Mouse (Mus musculus): ENCODE results near the gene Psmb7. TPM values are rescaled to one million over a fixed set of nuclear protein-coding genes. Genes with fewer than 3 reads are reported as not detected.

Gene Psmb7
- polyA plus RNA-seq, 1 experiment from 2014 or later, result 213 TPM

DNA sequence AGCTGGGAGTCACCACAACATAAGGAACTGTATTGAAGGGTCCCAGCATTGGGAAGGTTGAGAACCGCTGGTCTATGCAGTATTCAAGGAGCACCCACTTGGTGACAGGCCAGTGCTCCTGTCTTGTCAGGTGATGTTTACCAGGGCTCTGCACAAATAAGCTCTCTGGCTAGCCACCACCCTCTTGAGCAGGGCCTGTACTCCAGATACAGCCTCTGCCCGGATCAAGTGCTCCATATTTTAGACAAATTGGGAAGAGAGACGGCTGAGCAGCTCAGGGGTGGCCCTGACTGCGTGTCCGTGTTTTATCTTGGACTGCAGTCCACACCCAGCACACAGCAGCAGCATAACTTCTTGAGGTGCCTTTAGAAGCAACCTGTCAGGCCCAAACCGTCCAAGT is 57.2 kb downstream of the Psmb7 start:
- Histone ChIP-seq H3K27me3 (replicated peaks) (no peaks in the 10 kb centered on the region), H3K4me1 (peaks cover 42% of the 10 kb centered on the region), H3K27ac (replicated peaks) (peak overlapping the region; percentile 57; the same call in 1 of the 2 replicates), H3K9ac (no peak overlapping the region), H3K4me2 (no peak overlapping the region), H3K9me3 (no peaks in the 10 kb centered on the region), H3K4me3 (no peak overlapping the region), H3K36me3 (peaks cover 85% of the 10 kb centered on the region)
- no peak for ATAC-seq (ENCODE audit: extremely low read depth, insufficient number of reproducible peaks, low FRiP score, low TSS enrichment)
- WGBS, result 30% methylated on average over 6 of the region's 6 CpGs

DNA sequence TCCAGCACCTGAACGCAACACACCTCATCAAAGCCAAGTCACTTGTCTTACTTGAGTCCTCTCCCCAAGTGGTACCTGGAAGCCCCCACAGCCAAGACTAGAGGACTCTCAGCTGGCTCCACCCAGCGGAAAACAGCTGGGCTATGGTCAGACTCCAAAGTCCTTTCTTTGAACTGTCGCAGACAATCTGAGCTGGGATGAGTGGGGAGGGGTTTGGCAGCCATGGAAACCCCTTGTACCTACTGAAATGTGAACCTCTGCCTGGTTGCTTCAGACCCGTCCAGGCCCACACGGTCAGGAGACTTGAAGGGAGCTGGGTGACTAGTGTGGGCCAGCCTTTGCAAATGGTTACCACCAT is 58.5 kb downstream of the Psmb7 start:
- Histone ChIP-seq H3K9me3 (no peaks in the 10 kb centered on the region), H3K4me3 (no peak overlapping the region), H3K36me3 (peaks cover 92% of the 10 kb centered on the region), H3K9ac (no peak overlapping the region), H3K4me1 (peaks cover 43% of the 10 kb centered on the region), H3K27ac (replicated peaks) (no peak overlapping the region), H3K4me2 (no peak overlapping the region), H3K27me3 (replicated peaks) (no peaks in the 10 kb centered on the region)
- no peak for ATAC-seq (ENCODE audit: extremely low read depth, insufficient number of reproducible peaks, low FRiP score, low TSS enrichment)
- WGBS, result 59% methylated on average over 5 of the region's 5 CpGs

DNA sequence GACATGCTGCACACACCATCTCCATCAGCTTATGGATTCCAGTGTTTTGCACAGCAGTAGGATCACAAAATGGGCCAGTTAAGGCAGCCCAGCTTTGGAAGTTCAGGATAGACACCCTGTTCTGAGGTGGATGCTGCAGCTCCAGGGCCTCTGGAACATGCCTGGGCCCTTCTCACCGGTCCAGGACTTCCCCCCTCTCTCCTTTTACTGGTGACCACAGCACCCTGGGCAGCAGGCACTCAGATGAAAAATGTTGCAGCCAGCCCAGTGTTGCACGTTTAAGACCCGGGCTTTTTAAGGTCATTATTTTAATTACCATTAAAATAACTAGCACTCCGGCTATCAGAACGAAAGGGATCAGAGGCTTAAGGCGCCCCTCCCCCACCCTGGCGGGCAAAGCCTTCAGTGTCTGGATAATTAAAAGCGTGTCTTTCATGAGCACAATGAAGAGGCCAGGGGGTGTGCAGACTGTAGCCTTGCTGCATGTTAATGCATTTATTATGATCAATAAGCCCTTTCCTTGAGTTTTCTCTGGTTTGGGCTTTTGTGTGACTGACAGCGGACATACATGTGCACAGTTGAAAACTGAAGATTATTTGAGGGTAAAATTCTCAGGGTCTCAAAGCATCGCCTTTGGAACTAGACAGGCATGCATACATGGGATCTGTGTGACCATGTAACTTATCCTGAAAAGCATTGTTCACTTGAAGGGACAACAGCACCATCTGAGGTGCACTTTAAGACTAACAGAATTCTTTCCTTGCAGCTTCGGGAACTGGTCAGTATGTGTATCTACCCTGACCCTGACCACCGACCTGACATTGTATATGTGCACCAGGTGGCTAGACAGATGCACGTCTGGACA is 59.1 kb downstream of the Psmb7 start:
- Histone ChIP-seq H3K9ac (no peak overlapping the region), H3K27ac (replicated peaks) (no peak overlapping the region), H3K4me3 (no peak overlapping the region), H3K27me3 (replicated peaks) (no peaks in the 10 kb centered on the region), H3K4me1 (peaks cover 49% of the 10 kb centered on the region), H3K36me3 (peaks cover 92% of the 10 kb centered on the region), H3K9me3 (no peaks in the 10 kb centered on the region), H3K4me2 (no peak overlapping the region)
- WGBS, result 63% methylated on average over 13 of the region's 13 CpGs
- no peak for ATAC-seq (ENCODE audit: extremely low read depth, insufficient number of reproducible peaks, low FRiP score, low TSS enrichment)

DNA sequence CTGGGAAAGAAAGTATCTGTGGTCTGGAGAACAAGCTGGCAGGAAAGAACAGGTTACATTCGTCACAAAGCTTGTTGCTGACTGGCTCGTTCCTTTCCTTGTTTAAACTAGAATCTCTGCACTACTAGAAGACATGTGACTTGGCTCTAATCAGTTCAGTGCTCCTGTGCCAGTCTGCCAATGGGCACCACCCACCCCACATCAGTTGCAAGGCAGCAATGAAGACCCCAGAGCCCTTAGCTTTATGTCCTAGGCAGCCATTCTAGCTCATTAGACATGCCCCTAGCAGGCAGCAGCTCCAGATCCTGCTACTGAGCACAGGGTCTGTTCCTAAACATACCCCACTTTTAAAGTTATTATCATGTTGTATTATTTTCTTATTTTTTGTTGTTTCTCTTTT is 59.9 kb downstream of the Psmb7 start:
- H3K9ac ChIP-seq, result no peak overlapping the region
- H3K27me3 ChIP-seq (replicated peaks), result no peaks in the 10 kb centered on the region
- peaks cover 91% of the 10 kb centered on the region for H3K36me3 ChIP-seq
- no peak overlapping the region for H3K4me3 ChIP-seq
- no peaks in the 10 kb centered on the region for H3K9me3 ChIP-seq
- H3K4me1 ChIP-seq, result peaks cover 50% of the 10 kb centered on the region
- 69% methylated on average over 2 of the region's 2 CpGs for WGBS
- no peak overlapping the region for H3K4me2 ChIP-seq
- no peak for ATAC-seq (ENCODE audit: extremely low read depth, insufficient number of reproducible peaks, low FRiP score, low TSS enrichment)
- H3K27ac ChIP-seq (replicated peaks), result no peak overlapping the region

DNA sequence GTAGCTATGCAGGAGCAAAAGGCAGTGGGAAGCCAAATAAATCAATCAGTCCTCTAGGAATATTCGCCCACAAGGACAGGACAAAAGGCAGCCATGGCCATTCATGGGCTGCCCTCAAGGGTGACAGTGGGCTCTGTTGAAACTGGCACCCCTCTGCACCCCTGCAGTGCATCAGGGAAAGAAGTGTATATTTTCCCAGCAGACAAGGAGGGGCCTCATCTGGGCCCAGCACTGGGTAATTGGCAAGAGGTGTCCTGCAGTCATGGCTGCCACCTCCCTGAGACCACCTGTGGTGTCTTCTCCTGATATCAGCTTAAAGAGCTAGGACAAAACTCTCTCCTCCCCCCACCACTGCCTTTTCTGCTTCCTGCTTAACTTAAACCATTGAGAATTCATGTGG is 64.4 kb downstream of the Psmb7 start:
- ATAC-seq (ENCODE audit: extremely low read depth, insufficient number of reproducible peaks, low FRiP score, low TSS enrichment), result no peak
- Histone ChIP-seq H3K9ac (no peak overlapping the region), H3K27me3 (replicated peaks) (no peaks in the 10 kb centered on the region), H3K4me2 (no peak overlapping the region), H3K4me1 (peaks cover 25% of the 10 kb centered on the region), H3K4me3 (no peak overlapping the region), H3K36me3 (peaks cover 87% of the 10 kb centered on the region), H3K9me3 (no peaks in the 10 kb centered on the region), H3K27ac (replicated peaks) (no peak overlapping the region)
- WGBS, result 74% methylated on average over 1 of the region's 1 CpGs

DNA sequence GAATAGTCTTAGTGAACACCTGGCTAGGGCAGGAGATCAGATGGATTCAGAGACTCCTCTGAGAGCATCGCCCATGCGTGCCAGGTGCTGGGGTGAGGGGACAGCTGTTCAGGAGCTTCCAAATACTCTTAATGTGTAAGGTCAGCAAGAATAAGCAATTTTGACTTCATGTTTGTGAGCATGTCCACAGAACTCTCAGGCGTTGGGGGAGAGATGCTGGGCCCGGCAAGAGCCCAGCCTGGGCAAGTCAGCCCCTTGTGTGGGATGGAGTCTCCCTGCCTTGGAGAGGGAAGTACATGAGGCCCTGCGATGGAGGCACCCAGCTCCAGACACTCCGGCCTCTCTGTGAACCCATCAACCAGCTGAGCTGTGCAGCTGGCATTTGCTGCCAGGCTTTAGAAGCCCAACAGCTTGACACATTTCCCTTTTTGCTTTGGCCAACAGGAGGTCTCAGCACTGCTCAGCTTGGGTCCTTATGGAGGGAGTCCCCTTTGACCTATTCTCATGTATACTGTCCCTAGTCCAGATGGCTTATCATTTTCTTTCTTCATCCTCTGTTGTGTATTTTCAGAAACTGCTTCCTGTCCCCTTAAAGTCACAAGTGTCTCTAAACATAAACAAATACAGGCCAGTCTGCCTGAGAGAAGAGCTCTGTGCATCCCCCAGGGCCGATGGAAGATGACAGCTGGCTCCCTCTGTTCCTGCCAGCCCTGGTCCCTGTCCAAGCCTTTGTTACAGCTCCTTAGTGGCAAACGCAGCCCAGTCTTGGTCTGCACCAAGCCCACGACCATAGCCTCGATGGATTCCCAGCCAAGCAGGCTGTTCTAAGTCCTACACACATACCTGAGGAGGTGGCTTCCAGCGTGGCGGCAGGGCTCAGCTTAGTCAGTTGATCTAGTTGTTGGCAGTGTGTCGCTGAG is 65.0 kb downstream of the Psmb7 start:
- 64% methylated on average over 13 of the region's 13 CpGs for WGBS
- Histone ChIP-seq H3K9ac (no peak overlapping the region), H3K9me3 (no peaks in the 10 kb centered on the region), H3K27me3 (replicated peaks) (no peaks in the 10 kb centered on the region), H3K36me3 (peaks cover 87% of the 10 kb centered on the region), H3K4me3 (no peak overlapping the region), H3K27ac (replicated peaks) (no peak overlapping the region), H3K4me1 (peaks cover 19% of the 10 kb centered on the region; the same call in 1 of the 2 replicates), H3K4me2 (no peak overlapping the region)
- ATAC-seq (ENCODE audit: extremely low read depth, insufficient number of reproducible peaks, low FRiP score, low TSS enrichment), result no peak

DNA sequence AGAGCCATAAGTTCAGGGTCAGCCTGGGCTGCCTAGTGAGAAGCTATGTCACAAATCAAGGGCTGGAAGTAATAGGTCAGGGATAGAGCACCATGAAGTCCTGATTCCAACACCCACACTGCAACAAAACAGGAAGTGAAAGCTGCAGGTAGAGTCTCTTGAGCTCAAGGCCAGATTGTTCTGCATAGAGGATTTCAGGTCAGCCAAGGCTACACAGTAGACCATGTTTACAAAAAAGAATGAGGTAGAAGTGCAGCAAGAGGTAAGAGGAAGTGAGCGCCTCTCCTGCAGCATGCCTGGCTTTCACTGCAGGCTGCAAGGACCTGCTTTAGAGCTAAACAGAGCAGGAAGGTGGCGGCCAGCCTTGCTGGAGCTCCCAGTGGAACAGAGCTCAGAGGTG is 69.2 kb downstream of the Psmb7 start:
- ATAC-seq (ENCODE audit: extremely low read depth, insufficient number of reproducible peaks, low FRiP score, low TSS enrichment), result no peak
- H3K9ac ChIP-seq, result no peak overlapping the region
- H3K27ac ChIP-seq (replicated peaks), result no peak overlapping the region
- H3K4me1 ChIP-seq, result peaks cover under 1% of the 10 kb centered on the region; the same call in 1 of the 2 replicates
- peaks cover 94% of the 10 kb centered on the region for H3K36me3 ChIP-seq
- no peaks in the 10 kb centered on the region for H3K27me3 ChIP-seq (replicated peaks)
- WGBS, result 95% methylated on average over 2 of the region's 2 CpGs
- H3K4me3 ChIP-seq, result no peak overlapping the region
- no peaks in the 10 kb centered on the region for H3K9me3 ChIP-seq
- no peak overlapping the region for H3K4me2 ChIP-seq

DNA sequence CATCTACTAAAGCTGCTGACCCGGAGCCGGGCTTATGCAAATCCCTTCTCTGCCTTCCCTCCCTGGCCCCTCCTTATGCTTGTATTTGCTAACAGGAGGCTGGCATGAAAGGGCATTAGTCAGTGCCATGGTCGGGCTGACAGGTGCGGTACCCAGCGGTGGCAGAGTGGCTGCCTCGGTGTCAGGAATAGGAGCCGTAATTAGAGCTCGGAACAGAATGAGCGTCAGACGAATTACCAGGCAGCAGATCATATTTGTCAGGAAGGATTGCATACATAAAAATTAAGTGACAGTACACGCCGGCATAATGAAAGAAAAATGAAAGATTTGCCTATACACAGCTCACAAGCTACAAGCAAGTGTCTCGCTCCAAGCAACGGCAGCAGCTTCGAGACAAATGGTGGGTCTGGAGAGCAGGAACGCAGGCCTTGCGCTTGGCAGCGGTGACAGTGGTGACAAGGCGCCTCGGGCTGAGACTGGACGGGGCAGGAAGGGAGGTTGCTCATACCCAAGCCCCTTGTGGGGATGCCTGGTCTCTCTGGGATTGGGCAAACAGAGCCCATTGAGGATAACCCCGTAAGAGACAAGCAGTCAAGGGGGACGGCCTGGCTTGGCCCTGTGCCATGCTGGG is 71.8 kb downstream of the Psmb7 start:
- H3K4me2 ChIP-seq, result no peak overlapping the region
- H3K9me3 ChIP-seq, result no peaks in the 10 kb centered on the region
- 86% methylated on average over 23 of the region's 23 CpGs for WGBS
- no peak overlapping the region for H3K9ac ChIP-seq
- H3K4me3 ChIP-seq, result no peak overlapping the region
- H3K36me3 ChIP-seq, result peaks cover 94% of the 10 kb centered on the region
- H3K27ac ChIP-seq (replicated peaks), result no peak overlapping the region
- ATAC-seq (ENCODE audit: extremely low read depth, insufficient number of reproducible peaks, low FRiP score, low TSS enrichment), result no peak
- H3K4me1 ChIP-seq, result no peaks in the 10 kb centered on the region
- H3K27me3 ChIP-seq (replicated peaks), result no peaks in the 10 kb centered on the region

DNA sequence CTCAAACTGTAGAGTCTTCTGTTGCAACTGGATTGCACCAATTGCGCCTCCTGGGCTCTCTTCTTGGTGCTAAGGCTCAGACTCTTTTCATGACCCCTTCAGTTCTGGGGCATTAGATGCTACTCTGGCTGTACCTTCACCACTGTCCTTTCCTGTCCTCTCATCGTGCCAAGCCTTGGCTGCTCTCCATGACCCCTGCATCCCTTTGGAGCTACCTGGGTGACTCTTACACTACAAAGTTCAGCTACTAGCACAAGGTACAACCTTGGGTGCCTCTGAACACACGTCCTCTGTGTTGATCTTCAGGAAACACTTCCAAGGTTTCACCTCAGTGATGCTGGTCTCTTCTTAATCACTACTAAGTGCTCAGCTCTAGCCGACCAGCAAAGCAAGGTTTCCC is 81.3 kb downstream of the Psmb7 start:
- 89% methylated on average over 4 of the region's 4 CpGs for WGBS
- ATAC-seq (ENCODE audit: extremely low read depth, insufficient number of reproducible peaks, low FRiP score, low TSS enrichment), result no peak

DNA sequence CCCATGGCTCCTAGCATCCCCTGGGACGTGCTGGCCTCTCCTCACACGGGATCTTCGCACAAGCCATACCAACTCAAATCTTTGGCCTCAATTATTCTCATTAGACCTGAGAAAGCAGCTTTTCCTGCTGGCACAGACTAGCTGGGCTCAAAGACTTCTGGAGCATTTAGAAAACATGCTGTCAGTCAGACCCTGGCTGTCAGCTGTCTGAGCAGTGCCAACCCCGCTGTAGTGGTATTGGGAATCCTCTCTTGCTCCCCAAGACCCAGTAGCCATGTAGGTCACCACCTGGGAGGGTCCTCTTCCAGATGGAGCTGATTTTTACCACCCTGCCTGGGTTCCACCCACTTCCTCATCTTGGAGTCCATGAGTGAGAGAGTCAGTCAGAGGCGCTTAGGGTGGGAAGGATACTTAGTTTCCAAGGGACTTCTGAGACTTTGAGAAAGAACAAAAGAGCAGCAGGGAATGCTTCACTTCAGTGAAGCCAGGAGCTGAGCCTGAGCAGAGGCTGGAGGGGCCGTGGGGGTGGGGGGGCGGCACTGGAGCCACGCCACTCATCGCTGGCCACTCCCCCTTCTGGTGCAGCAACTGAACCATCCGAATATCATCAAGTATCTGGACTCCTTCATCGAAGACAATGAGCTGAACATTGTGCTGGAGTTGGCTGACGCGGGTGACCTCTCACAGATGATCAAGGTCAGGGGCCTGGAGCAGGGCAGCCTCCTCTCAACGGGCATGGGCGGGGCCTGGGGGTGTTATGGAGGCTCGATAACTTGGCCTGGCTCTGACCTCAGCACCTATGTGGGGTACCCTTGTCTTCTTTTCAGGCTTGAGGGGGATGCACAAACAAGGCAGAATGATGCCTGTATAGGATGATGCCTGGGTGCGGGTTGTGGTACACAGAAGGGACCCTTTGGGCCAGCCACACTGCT is 83.3 kb downstream of the Psmb7 start:
- no peak for ATAC-seq (ENCODE audit: extremely low read depth, insufficient number of reproducible peaks, low FRiP score, low TSS enrichment)
- no peak overlapping the region for H3K4me2 ChIP-seq
- WGBS, result 68% methylated on average over 17 of the region's 17 CpGs
- no peaks in the 10 kb centered on the region for H3K27me3 ChIP-seq (replicated peaks)
- H3K4me3 ChIP-seq, result no peak overlapping the region
- H3K9ac ChIP-seq, result peak overlapping the region; percentile 39; the same call in 1 of the 2 replicates
- no peaks in the 10 kb centered on the region for H3K9me3 ChIP-seq
- no peak overlapping the region for H3K27ac ChIP-seq (replicated peaks)
- peaks cover 66% of the 10 kb centered on the region for H3K36me3 ChIP-seq
- peaks cover 29% of the 10 kb centered on the region for H3K4me1 ChIP-seq

More for the DNA sequence above, 81.3 kb downstream of the Psmb7 start:
- peaks cover 11% of the 10 kb centered on the region; the same call in 1 of the 2 replicates for H3K4me1 ChIP-seq
- H3K36me3 ChIP-seq, result peaks cover 72% of the 10 kb centered on the region
- H3K4me3 ChIP-seq, result no peak overlapping the region
- no peak overlapping the region for H3K9ac ChIP-seq
- H3K4me2 ChIP-seq, result no peak overlapping the region
- no peak overlapping the region for H3K27ac ChIP-seq (replicated peaks)
- no peaks in the 10 kb centered on the region for H3K27me3 ChIP-seq (replicated peaks)
- no peaks in the 10 kb centered on the region for H3K9me3 ChIP-seq
